Mouse (Mus musculus): ENCODE results near the gene Becn1.
A peak's percentile ranks its signal among the peaks of the same experiment; 100 is the strongest.

Becn1 gene

GRCm38 (mm10) chr11:101315665-101316500, 13.8 kb upstream of the Becn1 start, which contains the start of gene Psme3:
Gene Psme3 (plus strand): TSS chr11:101316213.
- DNase-seq (ENCODE audit: low spot score in 2 of 2): peak; percentile 87 to 90

- no peak for DNase-seq (ENCODE audit: low spot score in 2 of 2)
Observed at GRCm38 (mm10) chr11:101315082-101315650, 13.1 kb upstream of the Becn1 start.

GRCm38 (mm10) chr11:101314567-101314966, 12.5 kb upstream of the Becn1 start:
- no peak for DNase-seq (ENCODE audit: low spot score in 2 of 2)

- DNase-seq (ENCODE audit: low spot score in 2 of 2): no peak
Observed at GRCm38 (mm10) chr11:101312150-101312549, 10.1 kb upstream of the Becn1 start.

- no peak for DNase-seq (ENCODE audit: low spot score in 2 of 2)
Observed at GRCm38 (mm10) chr11:101311083-101311482, 9.0 kb upstream of the Becn1 start.

- DNase-seq (ENCODE audit: low spot score in 2 of 2): no peak
Observed at GRCm38 (mm10) chr11:101307744-101308143, 5.7 kb upstream of the Becn1 start.

GRCm38 (mm10) chr11:101301299-101302003, 635 bp downstream of the Becn1 start:
- no peak for DNase-seq (ENCODE audit: low spot score in 2 of 2)

- no peak for DNase-seq (ENCODE audit: low spot score in 2 of 2)
Observed at GRCm38 (mm10) chr11:101300881-101301280, 1.2 kb downstream of the Becn1 start.

- no peak for DNase-seq (ENCODE audit: low spot score in 2 of 2)
Observed at GRCm38 (mm10) chr11:101295191-101295590, 6.9 kb downstream of the Becn1 start.

- DNase-seq (ENCODE audit: low spot score in 2 of 2): no peak
Observed at GRCm38 (mm10) chr11:101291231-101291630, 10.9 kb downstream of the Becn1 start.

- no peak for DNase-seq (ENCODE audit: low spot score in 2 of 2)
Observed at GRCm38 (mm10) chr11:101287306-101287705, 14.8 kb downstream of the Becn1 start.

- no peak for DNase-seq (ENCODE audit: low spot score in 2 of 2)
Observed at GRCm38 (mm10) chr11:101283805-101284204, 18.3 kb downstream of the Becn1 start.

GRCm38 (mm10) chr11:101282896-101283295, 19.2 kb downstream of the Becn1 start:
- no peak for DNase-seq (ENCODE audit: low spot score in 2 of 2)

- DNase-seq (ENCODE audit: low spot score in 2 of 2): no peak
Observed at GRCm38 (mm10) chr11:101280837-101281236, 21.2 kb downstream of the Becn1 start.

GRCm38 (mm10) chr11:101279193-101279569, 22.9 kb downstream of the Becn1 start:
- DNase-seq (ENCODE audit: low spot score in 2 of 2): no peak

GRCm38 (mm10) chr11:101278223-101279192, 23.6 kb downstream of the Becn1 start, which contains the start of the genes Cntd1 and Coa3:
Gene Cntd1 (plus strand): TSS chr11:101279012.
Gene Coa3 (minus strand): TSS chr11:101279114.
- peak; percentile 53 to 69 for DNase-seq (ENCODE audit: low spot score in 2 of 2)

GRCm38 (mm10) chr11:101277381-101278222, 24.5 kb downstream of the Becn1 start:
- no peak for DNase-seq (ENCODE audit: low spot score in 2 of 2)

GRCm38 (mm10) chr11:101276319-101277070, 25.6 kb downstream of the Becn1 start:
- no peak for DNase-seq (ENCODE audit: low spot score in 2 of 2)

GRCm38 (mm10) chr11:101275309-101275708, 26.8 kb downstream of the Becn1 start:
- no peak for DNase-seq (ENCODE audit: low spot score in 2 of 2)

- no peak for DNase-seq (ENCODE audit: low spot score in 2 of 2)
Observed at GRCm38 (mm10) chr11:101272446-101272845, 29.6 kb downstream of the Becn1 start.

All from natural killer cell, adult 2 months (primary cell).